Mouse (Mus musculus) inflammation-experienced regulatory T-cells, adult 6 months (primary cell): ENCODE results near the gene Ppp2r5c. TPM values are rescaled to one million over a fixed set of nuclear protein-coding genes. Genes with fewer than 3 reads are reported as not detected.

Source experiments
- ATAC-seq: one replicate; pipeline ENCODE4 v1.8.0; 2017
- polyA plus RNA-seq, 3 experiments: library from polyadenylated mRNA; unstranded; fragments of 100-300 nt; shearing (Covaris generic); gene quantifications; one replicate each; pipeline ENCODE4 v1.2.1; 2017

Gene Ppp2r5c
- 100 to 1,000 TPM; 506 to 623 (median 523) TPM for polyA plus RNA-seq

DNA sequence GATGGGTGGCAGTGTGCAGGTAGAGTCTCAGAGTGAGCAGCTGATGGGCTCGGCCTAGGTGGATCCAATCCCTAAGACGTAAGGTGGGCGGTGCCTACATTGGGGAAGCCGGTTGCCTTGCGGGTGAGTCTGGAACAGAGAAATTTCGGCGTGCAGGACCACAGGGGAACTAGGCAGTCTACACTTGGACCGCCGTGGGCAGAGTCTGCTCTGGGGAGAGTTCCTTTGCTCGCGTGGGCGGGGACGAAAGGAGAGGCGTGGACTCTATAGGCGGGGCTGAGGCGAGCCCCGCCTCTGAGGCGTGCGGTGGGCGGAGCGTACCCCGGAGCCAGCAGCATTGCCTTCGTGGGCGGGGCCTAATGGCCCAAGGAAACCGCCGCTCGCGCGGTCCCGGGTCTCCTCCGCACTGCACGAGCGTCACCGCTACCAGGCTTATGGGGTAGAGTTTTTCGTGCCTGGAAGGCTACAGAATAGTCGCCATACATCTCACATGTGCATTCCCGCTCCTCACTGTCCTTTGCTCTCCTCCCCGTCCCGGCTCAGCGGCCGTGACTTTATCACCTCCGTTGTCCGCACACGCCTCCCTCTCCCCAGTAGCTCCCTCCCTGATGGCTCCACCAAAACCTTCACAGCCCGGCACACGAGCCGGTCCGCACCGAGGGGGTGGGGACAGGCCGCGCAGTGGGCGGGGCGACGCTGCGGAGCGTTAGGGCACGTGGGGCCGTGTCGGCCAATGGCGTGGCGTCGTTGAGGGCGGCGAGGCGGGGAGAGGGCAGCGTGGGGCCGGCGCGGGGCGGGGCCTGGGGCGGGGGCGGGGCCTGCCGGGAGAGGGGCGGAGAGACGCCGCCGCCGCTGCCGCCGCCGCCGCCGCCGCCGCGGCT lies at the start of gene Ppp2r5c:
Ppp2r5c (plus strand) TSS at position 831 of the 881 bp plus-strand sequence.
- ATAC-seq: peak; percentile 89

DNA sequence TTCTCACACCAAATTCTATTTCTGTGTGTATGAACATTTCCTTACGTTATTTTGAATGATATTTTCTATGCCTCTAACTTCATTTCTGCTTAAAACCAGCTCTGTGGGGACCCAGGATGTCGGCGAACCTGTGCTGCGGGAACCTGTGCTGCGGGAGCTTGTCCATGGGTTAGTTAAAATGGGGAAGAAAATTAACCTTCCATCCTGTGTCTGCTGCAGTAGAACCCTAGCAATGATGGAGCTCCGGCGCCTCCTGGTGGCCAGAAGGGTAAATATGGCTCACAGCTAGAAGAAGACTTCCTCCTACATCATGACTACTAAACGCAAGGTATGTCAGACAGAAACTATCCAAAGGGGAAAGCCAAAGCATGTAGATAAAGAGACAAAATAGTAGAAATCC lies 48.6 kb upstream of the Ppp2r5c start:
- ATAC-seq: peak; percentile 52

GRCm38 (mm10) chr12:110399161-110399560 lies 47.8 kb upstream of the Ppp2r5c start:
- no peak for ATAC-seq

DNA sequence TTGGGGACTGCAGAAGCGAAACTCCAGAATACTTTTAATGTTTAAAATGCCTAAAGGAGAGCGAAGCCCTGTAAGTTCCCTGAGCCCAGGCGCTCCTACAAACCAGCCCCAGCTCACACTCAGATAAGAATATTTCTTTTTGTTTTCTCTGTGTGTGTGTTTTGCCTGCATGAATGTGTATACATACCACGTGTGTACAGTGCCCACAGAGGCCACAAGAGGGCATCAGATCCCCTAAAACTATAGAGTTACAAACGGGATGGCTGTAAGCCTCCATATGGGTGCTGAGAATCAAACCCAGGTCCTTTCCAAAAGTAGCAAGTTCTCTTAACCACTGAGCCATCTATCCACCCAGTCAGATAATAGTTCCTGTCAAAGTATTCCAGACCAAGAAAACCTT lies 46.0 kb upstream of the Ppp2r5c start:
- no peak for ATAC-seq

- no peak for ATAC-seq
Observed at GRCm38 (mm10) chr12:110401871-110402270, 45.0 kb upstream of the Ppp2r5c start.

GRCm38 (mm10) chr12:110416244-110416643 lies 30.7 kb upstream of the Ppp2r5c start:
- no peak for ATAC-seq

GRCm38 (mm10) chr12:110417023-110417986 lies 29.6 kb upstream of the Ppp2r5c start:
- ATAC-seq: no peak

GRCm38 (mm10) chr12:110417987-110418734 lies 28.8 kb upstream of the Ppp2r5c start:
- no peak for ATAC-seq

DNA sequence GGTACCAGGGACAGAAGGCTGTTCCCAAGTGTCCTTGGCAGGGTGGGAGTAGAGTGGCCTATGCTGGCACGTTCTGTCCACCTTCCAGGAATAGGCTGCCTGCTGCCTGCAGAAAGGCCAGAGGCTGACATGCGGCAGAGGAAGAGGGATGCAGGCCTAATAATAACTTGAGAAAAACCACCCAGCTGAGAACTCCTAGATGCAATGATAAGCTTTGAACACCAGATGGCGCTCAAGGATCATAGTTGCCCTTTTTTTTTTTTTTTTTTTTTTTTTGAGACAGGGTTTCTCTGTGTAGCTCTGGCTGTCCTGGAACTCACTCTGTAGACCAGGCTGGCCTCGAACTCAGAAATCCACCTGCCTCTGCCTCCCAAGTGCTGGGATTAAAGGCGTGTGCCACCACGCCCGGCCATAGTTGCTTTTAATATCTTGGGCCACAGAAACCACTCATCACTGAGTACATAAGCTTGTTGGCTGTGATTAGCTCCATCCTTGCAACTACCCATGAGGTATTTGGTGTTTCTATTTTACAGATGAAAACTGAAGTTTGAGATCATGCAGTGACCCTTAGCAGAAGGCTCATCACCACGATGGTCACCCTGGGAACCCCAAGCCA lies 28.1 kb upstream of the Ppp2r5c start:
- no peak for ATAC-seq

DNA sequence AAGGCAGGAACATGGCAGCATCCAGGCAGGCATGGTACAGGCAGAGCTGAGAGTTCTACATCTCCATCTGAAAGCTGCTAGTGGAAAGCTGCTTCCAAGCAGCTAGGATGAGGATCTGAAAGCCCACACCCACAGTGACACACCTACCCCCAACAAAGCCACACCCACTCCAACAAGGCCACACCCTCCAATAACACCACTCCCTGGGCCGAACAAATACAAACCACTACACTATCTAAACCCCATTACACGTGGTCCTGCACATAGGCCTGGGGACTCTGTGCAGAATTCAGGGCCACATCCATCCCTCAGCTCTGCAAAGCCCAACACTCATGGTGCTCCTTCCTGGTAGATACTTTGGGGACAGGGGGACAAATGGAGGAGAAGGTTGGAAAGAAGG lies 27.0 kb upstream of the Ppp2r5c start:
- ATAC-seq: no peak

GRCm38 (mm10) chr12:110421361-110421760 lies 25.6 kb upstream of the Ppp2r5c start:
- ATAC-seq: no peak

DNA sequence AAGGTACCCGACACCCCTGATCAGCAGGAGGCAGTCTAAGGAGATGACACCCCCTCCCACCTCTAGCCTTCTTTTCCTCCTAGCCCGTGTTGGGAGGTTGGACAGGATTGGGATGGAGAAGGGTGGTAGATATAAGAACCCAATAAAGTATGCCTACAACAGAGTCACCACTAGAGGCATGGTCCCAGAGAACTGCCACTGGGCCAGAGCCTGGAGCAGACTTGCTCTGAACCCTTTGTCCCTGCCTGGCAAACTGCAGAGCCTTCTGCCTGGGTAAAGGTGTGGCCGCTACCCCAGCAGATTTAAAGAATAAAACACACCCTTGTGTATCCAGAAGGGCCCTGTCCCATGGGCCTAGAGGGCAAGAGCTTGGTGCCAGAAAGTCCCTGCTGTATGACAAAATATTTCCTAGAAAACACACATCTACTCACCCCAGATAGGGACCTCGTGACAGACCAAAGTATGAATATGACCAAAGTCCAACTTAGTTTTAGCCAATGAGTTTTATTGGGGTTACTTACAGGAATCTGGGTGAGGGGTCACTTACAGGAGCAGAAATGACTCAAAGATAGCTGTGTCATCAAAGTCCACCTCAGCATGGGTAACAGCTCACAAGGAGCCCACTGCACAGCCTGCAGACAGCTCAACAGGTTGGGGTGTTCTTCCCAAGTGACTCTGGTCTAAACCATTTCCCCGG lies 22.8 kb upstream of the Ppp2r5c start:
- ATAC-seq: no peak

DNA sequence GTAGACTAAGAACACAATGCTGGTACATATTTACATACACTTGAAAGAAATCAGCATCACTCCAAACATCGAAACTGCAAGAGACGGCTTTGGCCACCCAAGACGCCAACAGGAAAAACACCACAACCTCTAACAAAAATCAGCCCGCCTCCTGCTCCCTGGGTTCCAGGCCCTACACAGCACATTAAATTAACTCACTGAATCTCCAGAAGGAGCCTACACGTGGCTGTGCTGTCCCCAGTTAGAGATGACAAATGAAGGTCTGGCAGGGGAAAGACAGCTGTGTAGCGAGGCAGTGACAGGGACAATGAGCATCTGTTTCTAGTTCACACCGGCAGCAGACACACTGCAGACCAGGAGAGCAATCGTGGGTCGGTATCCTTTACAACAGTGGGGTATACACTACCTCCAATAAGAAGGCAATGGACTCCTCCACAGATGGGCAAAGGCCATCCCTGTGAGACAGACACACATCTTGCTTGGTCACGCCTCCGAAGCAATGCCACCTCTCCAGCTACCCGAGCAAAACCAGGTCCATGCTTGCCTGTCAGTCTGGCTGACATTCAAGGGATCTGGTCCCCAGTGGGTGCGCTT lies 20.4 kb upstream of the Ppp2r5c start:
- no peak for ATAC-seq

- no peak for ATAC-seq
Observed at GRCm38 (mm10) chr12:110429340-110429973, 17.5 kb upstream of the Ppp2r5c start.

- ATAC-seq: no peak
Observed at GRCm38 (mm10) chr12:110429990-110430389, 16.9 kb upstream of the Ppp2r5c start.

DNA sequence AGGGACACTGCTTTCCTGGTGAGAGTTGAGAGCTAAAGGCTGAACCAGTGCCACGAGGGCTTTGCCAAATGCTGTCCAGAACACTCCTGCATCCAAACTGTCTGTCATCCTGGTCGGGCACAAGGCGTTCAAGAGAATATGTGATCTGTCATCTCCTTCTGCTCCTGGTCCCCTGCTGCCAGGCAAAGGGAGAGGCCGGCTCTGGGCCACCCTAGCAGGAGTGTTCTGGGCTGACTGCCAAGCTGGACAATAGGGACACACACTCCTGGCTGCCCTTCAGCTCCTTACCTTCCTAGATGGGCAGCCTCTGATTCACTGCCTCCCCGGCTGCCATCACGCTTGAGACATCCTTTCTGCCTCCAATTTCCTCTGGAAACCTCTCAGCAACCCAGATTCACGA lies 15.1 kb upstream of the Ppp2r5c start:
- ATAC-seq: no peak

- ATAC-seq: no peak
Observed at GRCm38 (mm10) chr12:110436638-110437366, 10.1 kb upstream of the Ppp2r5c start.

GRCm38 (mm10) chr12:110437367-110437703 lies 9.6 kb upstream of the Ppp2r5c start:
- ATAC-seq: no peak

DNA sequence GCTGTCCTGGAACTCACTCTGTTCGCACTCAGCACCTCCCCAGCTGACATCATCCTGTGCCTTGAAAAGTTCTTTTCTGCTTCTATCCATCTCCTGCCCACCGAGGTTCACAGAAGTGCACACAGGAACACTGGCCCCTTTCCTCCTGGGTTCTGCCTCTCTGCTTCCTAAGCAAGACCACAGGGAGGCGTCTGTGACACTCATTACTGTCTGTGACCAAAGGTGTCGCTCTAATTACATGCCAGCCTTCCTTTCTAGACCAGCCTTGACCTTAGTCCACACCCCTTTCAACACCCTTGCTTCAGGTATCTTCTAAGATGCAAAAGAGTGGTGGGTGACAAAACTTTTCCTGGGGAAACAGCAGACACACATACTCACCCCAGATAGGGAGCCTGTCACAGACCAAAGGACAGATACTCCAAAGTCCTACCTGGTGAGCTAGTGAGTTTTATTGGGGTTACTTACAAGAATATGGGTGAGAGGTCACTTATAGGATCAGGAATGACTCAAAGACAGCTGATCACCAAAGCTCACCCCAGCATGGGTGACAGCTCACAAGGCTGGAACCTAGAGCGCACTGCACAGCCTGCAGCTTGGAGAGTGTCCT lies 8.4 kb upstream of the Ppp2r5c start:
- peak; percentile 38 for ATAC-seq
